Mouse (Mus musculus) embryonic fibroblast, embryonic 13.5 days (primary cell): Measurements from ENCODE around the gene Dgkh. TPM values are rescaled to one million over a fixed set of nuclear protein-coding genes. Genes with fewer than 3 reads are reported as not detected.
A peak's percentile ranks its signal among the peaks of the same experiment; 100 is the strongest.

ENCODE experiments used
- H3K27ac ChIP-seq: 2 replicates; pipeline ENCODE4 v1.5.1; 2012; ENCODE audit warnings: low read length, control low read depth, inconsistent platforms; ENCODE audit not compliant: insufficient read depth
- H3K4me1 ChIP-seq: 2 replicates; pipeline ENCODE4 v1.6.1; 2011; ENCODE audit warnings: low read length; ENCODE audit not compliant: control insufficient read depth, insufficient read depth
- H3K4me3 ChIP-seq: 2 replicates; pipeline ENCODE4 v1.5.1; 2011; ENCODE audit warnings: mild to moderate bottlenecking, control low read depth, low read length; ENCODE audit not compliant: insufficient read depth
- CTCF ChIP-seq: IDR thresholded peaks from 2 replicates; pipeline ENCODE4 v1.5.1; 2011; ENCODE audit warnings: mild to moderate bottlenecking, control low read depth, low read length, moderate library complexity, borderline replicate concordance; ENCODE audit not compliant: insufficient read depth
- POLR2A ChIP-seq: IDR thresholded peaks from 2 replicates; pipeline ENCODE4 v1.6.1; 2011; ENCODE audit warnings: low read depth, mild to moderate bottlenecking, control low read depth, low read length, moderate library complexity
- polyA plus RNA-seq: library from polyadenylated mRNA; stranded (reverse); fragments of >200 nt; gene quantifications from 2 replicates; pipeline ENCODE4 v1.2.4, GENCODE M21; 2011; ENCODE audit warnings: low read depth; ENCODE audit not compliant: missing spikeins, insufficient read length

Dgkh gene
- polyA plus RNA-seq, 1 experiment = 11.1 TPM

GRCm38 (mm10) chr14:78686701-78687100, 45.9 kb downstream of the Dgkh start:
- no peak overlapping the region for H3K4me3 ChIP-seq
- H3K27ac ChIP-seq = no peak overlapping the region
- no peak for TF ChIP-seq POLR2A
- TF ChIP-seq CTCF = no peak
- H3K4me1 ChIP-seq = no peaks in the 10 kb centered on the region

- Histone ChIP-seq H3K4me1 (no peaks in the 10 kb centered on the region), H3K4me3 (no peak overlapping the region), H3K27ac (no peak overlapping the region)
- no peak for TF ChIP-seq POLR2A
- no peak for TF ChIP-seq CTCF
Measured at GRCm38 (mm10) chr14:78684171-78684570, 48.4 kb downstream of the Dgkh start.

- Histone ChIP-seq H3K4me1 (peaks cover 10% of the 10 kb centered on the region), H3K4me3 (no peak overlapping the region), H3K27ac (no peak overlapping the region)
- no peak for TF ChIP-seq POLR2A
- no peak for TF ChIP-seq CTCF
Measured at GRCm38 (mm10) chr14:78678981-78679380, 53.6 kb downstream of the Dgkh start.

GRCm38 (mm10) chr14:78677852-78678588, 54.6 kb downstream of the Dgkh start:
- TF ChIP-seq CTCF (no peak), POLR2A (no peak)
- Histone ChIP-seq H3K4me1 (peaks cover 11% of the 10 kb centered on the region), H3K27ac (no peak overlapping the region), H3K4me3 (no peak overlapping the region)

DNA sequence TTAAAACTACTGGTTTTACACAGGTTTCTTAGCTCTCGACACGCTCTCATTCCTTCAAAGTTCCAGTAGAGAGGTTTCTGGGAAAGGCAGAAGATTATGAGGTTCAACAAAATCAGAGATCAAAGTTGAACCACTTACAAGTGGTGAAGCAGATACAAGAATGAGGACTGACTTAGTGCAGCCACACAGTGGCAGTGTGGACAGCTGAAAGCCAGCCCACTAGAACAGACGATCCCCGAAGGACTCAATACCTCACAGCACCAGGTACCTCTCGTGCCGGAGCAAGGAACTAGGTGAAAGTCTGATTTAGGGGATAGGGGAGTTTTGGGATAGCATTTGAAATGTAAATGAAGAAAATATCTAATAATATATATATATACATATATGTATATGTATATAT, 56.1 kb downstream of the Dgkh start:
- H3K4me1 ChIP-seq = peaks cover 11% of the 10 kb centered on the region
- TF ChIP-seq CTCF (no peak; the same call in 1 of the 2 replicates), POLR2A (no peak)
- no peak overlapping the region for H3K4me3 ChIP-seq
- H3K27ac ChIP-seq = no peak overlapping the region

- Histone ChIP-seq H3K4me1 (peaks cover 11% of the 10 kb centered on the region), H3K4me3 (no peak overlapping the region), H3K27ac (no peak overlapping the region)
- no peak for TF ChIP-seq CTCF
- TF ChIP-seq POLR2A = no peak
Measured at GRCm38 (mm10) chr14:78674606-78675005, 58.0 kb downstream of the Dgkh start.

DNA sequence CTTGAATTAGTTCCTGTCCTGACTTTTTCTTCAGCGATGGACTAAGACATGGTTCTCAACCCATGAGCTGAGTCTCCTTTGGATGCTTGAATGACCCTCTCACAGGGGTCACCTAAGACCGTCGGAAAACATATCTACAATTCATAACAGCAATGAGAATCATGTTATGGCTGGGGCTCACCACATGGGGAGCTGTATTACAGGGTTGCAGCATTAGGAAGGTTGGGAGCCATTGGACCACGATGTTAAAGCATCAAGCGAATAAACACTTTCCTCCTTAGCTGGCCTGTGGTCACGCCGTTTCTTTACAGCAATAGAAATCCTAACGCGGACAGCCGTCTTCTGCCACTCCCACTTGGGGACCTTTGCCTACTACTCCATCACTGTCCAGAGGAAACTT, 62.6 kb downstream of the Dgkh start:
- Histone ChIP-seq H3K27ac (no peak overlapping the region), H3K4me1 (peaks cover 11% of the 10 kb centered on the region), H3K4me3 (no peak overlapping the region)
- no peak for TF ChIP-seq POLR2A
- TF ChIP-seq CTCF = no peak

- TF ChIP-seq CTCF = peak; percentile 71; the same call in 1 of the 2 replicates
- no peak for TF ChIP-seq POLR2A
- no peak overlapping the region for H3K27ac ChIP-seq
- H3K4me3 ChIP-seq = no peak overlapping the region
- no peaks in the 10 kb centered on the region for H3K4me1 ChIP-seq
Measured at GRCm38 (mm10) chr14:78668291-78668690, 64.3 kb downstream of the Dgkh start.

GRCm38 (mm10) chr14:78667763-78668162, 64.8 kb downstream of the Dgkh start:
- Histone ChIP-seq H3K4me1 (no peaks in the 10 kb centered on the region), H3K4me3 (no peak overlapping the region), H3K27ac (no peak overlapping the region)
- TF ChIP-seq POLR2A = no peak
- no peak for TF ChIP-seq CTCF

GRCm38 (mm10) chr14:78662641-78663040, 69.9 kb downstream of the Dgkh start:
- TF ChIP-seq CTCF (no peak), POLR2A (no peak)
- Histone ChIP-seq H3K27ac (no peak overlapping the region), H3K4me3 (no peak overlapping the region), H3K4me1 (no peaks in the 10 kb centered on the region)
